Mouse (Mus musculus): ENCODE data around the gene Tmem107.

Gene Tmem107

GRCm38 (mm10) chr11:69106842-69107241 is 36.2 kb downstream of the Tmem107 start:
- DNase-seq (ENCODE audit: low read depth, low spot score), result no peak

- DNase-seq (ENCODE audit: low read depth, low spot score), result no peak
These were observed 37.1 kb downstream of the Tmem107 start for GRCm38 (mm10) chr11:69107676-69108075.

- DNase-seq (ENCODE audit: low read depth, low spot score), result no peak
These were observed 37.6 kb downstream of the Tmem107 start for GRCm38 (mm10) chr11:69108223-69108622.

GRCm38 (mm10) chr11:69109032-69109900 is 38.7 kb downstream of the Tmem107 start:
- no peak for DNase-seq (ENCODE audit: low read depth, low spot score)

- DNase-seq (ENCODE audit: low read depth, low spot score), result peak; percentile 94
These were observed 39.9 kb downstream of the Tmem107 start for GRCm38 (mm10) chr11:69110319-69111046.

GRCm38 (mm10) chr11:69111051-69111810 is 40.6 kb downstream of the Tmem107 start:
- DNase-seq (ENCODE audit: low read depth, low spot score), result no peak

- no peak for DNase-seq (ENCODE audit: low read depth, low spot score)
These were observed 41.3 kb downstream of the Tmem107 start for GRCm38 (mm10) chr11:69111865-69112264.

- DNase-seq (ENCODE audit: low read depth, low spot score), result no peak
These were observed 43.4 kb downstream of the Tmem107 start for GRCm38 (mm10) chr11:69114018-69114417.

GRCm38 (mm10) chr11:69114621-69115020 is 44.0 kb downstream of the Tmem107 start:
- no peak for DNase-seq (ENCODE audit: low read depth, low spot score)

- DNase-seq (ENCODE audit: low read depth, low spot score), result no peak
These were observed 46.2 kb downstream of the Tmem107 start for GRCm38 (mm10) chr11:69116843-69117242.

GRCm38 (mm10) chr11:69117737-69118695 is 47.4 kb downstream of the Tmem107 start:
- DNase-seq (ENCODE audit: low read depth, low spot score), result peak; percentile 66

- DNase-seq (ENCODE audit: low read depth, low spot score), result peak; percentile 86
These were observed 48.2 kb downstream of the Tmem107 start for GRCm38 (mm10) chr11:69118765-69119164.

GRCm38 (mm10) chr11:69119446-69120155 is 49.0 kb downstream of the Tmem107 start:
- DNase-seq (ENCODE audit: low read depth, low spot score), result no peak

- peak; percentile 63 for DNase-seq (ENCODE audit: low read depth, low spot score)
These were observed 49.8 kb downstream of the Tmem107 start, which contains the start of gene Hes7 for GRCm38 (mm10) chr11:69120221-69121000. Gene Hes7, plus strand, starts transcription at chr11:69120404.

GRCm38 (mm10) chr11:69121001-69121740 is 50.6 kb downstream of the Tmem107 start:
- peak; percentile 19 for DNase-seq (ENCODE audit: low read depth, low spot score)

- DNase-seq (ENCODE audit: low read depth, low spot score), result no peak
These were observed 51.2 kb downstream of the Tmem107 start for GRCm38 (mm10) chr11:69121741-69122335.

GRCm38 (mm10) chr11:69122336-69122951 is 51.8 kb downstream of the Tmem107 start, which contains the start of gene 9130213A22Rik:
Gene 9130213A22Rik, minus strand, starts transcription at chr11:69122589.
- DNase-seq (ENCODE audit: low read depth, low spot score), result peak; percentile 84

All from mesoderm, embryonic 11.5 days (tissue).